Mouse (Mus musculus): Measurements from ENCODE around the gene Frs3. TPM values are rescaled to one million over a fixed set of nuclear protein-coding genes. Genes with fewer than 3 reads are reported as not detected.

The Frs3 gene
- total RNA-seq, 2 experiments from 2014 or later: 27.5 to 31.0 TPM

DNA sequence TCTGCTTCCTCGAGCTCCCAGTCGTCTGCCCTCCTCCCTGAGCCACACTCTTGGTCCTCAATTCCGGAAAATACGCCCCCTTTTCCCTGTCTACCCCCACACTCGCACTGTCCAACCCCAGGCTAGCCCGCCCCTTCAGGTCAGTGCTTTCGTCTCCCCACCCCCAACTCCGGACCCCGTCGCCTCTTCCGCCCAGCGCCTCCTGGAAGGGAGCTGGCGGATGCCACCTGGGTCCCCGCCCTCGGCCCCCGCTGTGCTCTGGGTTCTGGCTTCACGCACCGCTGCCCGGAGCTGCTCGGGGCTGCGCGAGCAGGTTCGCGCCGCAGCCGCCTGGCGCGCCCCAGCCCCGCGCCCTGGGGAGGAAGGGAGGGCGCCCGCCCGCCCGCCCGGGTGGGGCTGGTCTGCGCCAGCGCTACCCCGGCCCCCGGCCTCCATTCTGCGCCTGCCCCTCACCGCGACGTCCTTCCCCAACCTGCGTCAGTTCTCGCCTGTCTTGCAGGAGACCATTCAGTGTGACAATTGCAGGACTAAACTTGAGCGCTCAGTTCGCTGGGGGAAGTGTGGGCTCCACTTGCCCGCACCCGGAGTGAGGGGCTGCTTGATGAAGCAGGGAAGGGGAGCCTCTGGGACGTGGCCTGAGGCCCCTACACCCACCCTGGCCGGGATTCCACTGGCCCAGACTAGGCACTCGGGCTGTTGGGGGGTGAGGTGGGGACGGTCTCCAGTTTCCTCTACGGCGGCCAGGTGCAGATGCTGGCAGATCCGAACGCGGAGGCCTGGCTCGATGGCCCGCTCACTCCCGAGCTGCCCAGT lies 49.4 kb downstream of the Frs3 start:
- intact Hi-C loops (cut with DNase I): loop anchor here (5.0 kb wide), 1 partner anchor 364 kb away; no protein-coding TSS in a partner anchor
- DNase-seq (ENCODE audit: extremely low spot score in 1 of 2, low spot score in 2 of 2): no peak
- Histone ChIP-seq H3K27ac (peak overlapping the region; percentile 87), H3K4me3 (peak overlapping the region; percentile 76)
- TF ChIP-seq CTCF (IDR thresholded peaks at IDR 0.05): no peak; the same call in 1 of the 2 replicates

DNA sequence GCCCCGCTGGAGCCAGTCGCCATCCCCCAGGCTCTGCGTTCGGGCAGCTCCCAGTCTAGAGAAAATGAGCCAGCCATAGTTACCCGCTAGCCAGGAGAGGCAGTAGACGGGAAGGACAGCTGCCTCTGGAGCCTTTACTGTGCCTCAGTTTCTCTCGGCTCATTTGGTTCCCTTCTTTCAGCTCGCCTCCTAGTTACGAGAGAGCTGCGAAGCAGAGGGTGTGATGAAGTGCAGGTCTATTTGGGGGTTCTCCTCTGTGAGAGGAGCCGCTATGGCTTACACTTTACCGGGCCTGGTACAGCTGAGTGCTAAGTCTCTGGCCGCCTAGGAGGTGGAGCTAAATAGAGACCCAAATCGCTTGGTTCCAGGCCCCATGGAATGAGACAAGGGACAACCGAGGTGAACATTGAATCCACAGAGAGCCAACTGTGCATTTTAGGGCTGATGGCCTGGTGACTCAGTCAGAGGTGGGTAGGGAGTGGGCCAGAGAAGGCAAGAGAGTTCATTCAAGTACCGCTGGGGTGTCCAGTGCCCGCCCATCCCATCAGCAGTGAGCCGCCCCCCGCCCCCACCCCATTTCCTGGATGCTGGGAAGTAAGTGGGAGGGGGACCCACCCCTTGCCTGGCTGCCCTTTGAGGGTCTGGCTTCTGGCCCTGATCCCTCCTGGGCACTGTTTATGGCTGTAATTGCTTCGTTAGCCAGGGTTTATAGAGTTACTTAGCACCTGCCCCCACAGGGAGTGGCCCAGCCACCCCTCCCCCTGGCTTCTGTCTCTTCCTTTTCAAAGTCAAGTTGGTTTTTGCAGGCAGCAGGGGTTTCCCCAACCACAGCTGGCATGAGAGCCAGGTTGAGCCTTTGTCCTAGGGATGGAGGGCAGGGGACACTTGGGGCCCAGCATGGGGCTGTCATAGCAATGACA lies 50.3 kb downstream of the Frs3 start:
- intact Hi-C loops (cut with DNase I): loop anchor here (5.0 kb wide), 1 partner anchor 363 kb away; no protein-coding TSS in a partner anchor
- TF ChIP-seq CTCF (IDR thresholded peaks at IDR 0.05): no peak

DNA sequence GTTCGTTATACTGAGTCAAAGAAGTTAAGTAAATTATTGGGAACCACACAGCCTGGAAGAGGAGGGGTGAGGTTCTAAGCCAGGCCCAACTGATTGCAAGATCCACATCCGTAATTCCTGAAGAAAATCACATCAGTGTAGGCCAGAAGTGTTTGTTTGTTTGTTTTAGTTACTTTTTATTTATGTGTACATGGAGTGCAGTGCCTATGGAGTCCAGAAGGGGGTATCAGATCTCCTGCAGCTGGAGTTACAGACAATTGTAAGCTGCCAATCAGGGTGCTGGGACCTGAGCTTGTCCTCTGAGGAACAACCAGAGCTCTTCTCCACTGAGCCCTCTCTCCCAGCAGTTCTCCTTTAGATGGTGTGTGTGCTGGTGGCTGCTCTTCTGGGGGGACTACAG lies 51.4 kb downstream of the Frs3 start:
- DNase-seq (ENCODE audit: extremely low spot score in 1 of 2, low spot score in 2 of 2): no peak
- H3K4me3 ChIP-seq: no peak overlapping the region
- intact Hi-C loops (cut with DNase I): no loop called here
- peak; percentile 23 for TF ChIP-seq CTCF (IDR thresholded peaks at IDR 0.05)
- H3K27ac ChIP-seq: peak overlapping the region; percentile 36

More for the DNA sequence above, 50.3 kb downstream of the Frs3 start:
- DNase-seq (ENCODE audit: extremely low spot score in 1 of 2, low spot score in 2 of 2): no peak
- peak overlapping the region; percentile 76 for H3K4me3 ChIP-seq
- peak overlapping the region; percentile 87 for H3K27ac ChIP-seq

DNA sequence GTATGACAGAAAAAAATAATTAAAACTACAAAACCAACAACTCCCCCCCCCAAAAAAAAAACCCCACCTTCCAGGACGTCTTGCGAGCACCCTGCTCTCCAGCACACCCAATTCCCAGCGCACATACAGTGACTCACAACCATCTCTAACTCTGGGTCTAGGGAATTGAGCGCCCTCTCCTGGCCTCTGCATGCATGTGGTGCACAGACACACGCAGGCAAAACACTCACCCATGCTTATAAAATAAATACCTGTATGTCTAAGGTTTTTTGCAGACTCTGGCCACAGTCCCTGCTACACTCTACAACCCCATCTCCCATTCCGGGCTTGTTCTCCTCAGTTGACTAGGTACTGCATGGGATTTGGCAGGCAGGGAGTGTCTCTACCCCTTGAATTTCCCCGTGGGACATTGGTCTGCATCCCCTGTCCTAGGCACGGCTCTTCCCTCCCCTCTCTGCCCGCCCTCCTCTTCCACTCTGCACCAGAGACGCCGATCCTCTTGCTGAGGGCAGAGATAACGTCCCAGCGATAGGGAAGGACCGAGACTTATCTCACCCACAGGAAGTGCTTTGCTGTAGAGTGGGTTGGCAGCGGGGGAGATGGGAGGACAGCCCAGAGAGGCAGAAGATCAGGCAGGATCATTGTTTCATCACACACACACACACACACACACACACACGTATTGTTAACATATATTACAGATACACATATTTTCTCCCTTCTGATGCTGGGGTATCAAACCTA lies 54.3 kb downstream of the Frs3 start:
- Histone ChIP-seq H3K4me3 (no peak overlapping the region), H3K27ac (no peak overlapping the region)
- no peak for DNase-seq (ENCODE audit: extremely low spot score in 1 of 2, low spot score in 2 of 2)
- intact Hi-C loops (cut with DNase I): no loop called here
- peak; percentile 37 for TF ChIP-seq CTCF (IDR thresholded peaks at IDR 0.05)

DNA sequence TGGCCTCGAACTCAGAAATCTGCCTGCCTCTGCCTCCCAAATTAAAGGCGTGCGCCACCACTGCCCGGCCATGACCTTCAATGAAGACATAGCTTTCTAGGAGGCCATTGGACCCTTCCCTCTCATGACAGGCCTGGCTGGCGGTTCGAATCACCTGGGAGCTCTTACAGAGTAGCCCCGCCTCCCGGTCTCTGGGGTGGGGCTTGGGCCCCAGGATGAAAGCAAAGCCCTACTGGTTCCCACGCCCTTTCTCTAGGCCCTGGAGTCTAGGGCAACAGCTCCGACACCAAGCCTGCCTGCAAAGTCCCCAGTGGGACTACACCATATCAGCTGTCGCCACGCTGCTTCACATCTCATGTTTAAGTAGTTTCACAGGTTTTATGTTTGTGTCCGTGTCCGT lies 55.3 kb downstream of the Frs3 start:
- TF ChIP-seq CTCF (IDR thresholded peaks at IDR 0.05): no peak
- Histone ChIP-seq H3K4me3 (no peak overlapping the region), H3K27ac (no peak overlapping the region)
- no peak for DNase-seq (ENCODE audit: extremely low spot score in 1 of 2, low spot score in 2 of 2)
- intact Hi-C loops (cut with DNase I): no loop called here

DNA sequence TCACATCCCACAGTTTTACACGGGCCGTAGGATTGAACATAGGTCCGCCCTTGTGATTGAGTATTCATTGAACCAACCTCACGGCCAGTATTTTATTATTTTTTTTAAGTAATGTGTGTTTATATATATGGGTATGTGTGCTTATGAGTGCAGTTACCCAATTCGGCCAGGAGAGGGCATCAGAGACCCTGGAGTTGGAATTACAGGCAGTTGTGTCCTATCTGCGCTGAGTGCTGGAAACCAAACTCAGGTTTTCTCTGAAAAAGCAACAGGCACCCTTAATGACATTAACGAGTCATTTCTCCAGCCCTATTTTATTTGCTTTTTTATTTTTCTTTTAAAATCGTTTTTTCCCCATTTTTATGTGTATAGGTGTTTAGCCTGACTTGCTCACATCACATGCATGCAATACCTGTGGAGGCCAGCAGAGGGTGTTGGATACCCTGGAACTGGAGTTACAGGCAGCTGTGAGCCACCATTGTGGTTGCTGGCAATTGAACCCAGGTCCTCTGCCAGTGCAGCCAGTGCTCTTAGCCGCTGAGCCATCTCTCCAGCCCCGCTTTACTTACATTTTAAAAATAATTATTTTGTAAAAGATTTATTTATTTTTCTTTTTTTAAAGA lies 56.0 kb downstream of the Frs3 start:
- Histone ChIP-seq H3K27ac (no peak overlapping the region), H3K4me3 (no peak overlapping the region)
- peak; percentile 38 for TF ChIP-seq CTCF (IDR thresholded peaks at IDR 0.05)
- intact Hi-C loops (cut with DNase I): no loop called here
- DNase-seq (ENCODE audit: extremely low spot score in 1 of 2, low spot score in 2 of 2): no peak

DNA sequence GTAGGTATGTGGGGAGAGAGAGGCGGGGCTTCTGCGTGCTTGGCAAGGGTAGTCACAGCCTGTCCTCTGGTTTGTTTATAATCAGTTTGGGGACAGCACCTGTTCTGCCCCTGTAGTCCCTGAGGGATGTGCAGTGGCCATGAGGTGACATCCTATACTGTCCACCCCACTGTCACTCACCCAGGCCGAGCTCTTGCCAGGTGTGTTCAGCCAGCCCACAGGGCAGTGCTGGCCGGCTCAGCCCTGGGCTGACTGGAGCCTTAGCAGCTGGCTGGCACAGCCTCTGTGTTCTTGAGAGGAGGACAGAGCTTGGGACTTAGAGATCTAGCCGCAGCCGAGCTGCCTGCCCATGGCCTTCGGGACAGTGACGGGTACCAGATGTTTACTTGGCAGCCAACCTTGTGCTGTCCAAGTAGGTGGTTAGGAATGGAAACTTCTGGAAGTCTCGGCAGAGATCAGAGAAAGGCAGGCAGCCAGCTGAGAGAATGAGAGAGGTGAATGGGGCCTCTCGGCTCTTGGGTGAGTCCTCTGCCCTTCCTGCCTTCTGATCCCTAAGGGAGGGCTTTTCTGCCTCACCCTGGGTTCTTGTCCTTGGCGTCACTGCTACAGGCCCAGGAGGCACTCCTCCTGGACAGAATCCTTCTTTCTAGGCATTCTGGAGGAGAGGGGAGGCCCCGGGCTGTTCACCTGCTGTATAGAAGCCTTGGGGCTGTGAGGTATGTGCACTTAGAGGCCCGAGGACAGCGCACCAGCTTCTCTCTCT lies 60.1 kb downstream of the Frs3 start:
- Histone ChIP-seq H3K27ac (peak overlapping the region; percentile 19; the same call in 1 of the 2 replicates), H3K4me3 (no peak overlapping the region)
- no peak for DNase-seq (ENCODE audit: extremely low spot score in 1 of 2, low spot score in 2 of 2)
- TF ChIP-seq CTCF (IDR thresholded peaks at IDR 0.05): no peak
- intact Hi-C loops (cut with DNase I): no loop called here

DNA sequence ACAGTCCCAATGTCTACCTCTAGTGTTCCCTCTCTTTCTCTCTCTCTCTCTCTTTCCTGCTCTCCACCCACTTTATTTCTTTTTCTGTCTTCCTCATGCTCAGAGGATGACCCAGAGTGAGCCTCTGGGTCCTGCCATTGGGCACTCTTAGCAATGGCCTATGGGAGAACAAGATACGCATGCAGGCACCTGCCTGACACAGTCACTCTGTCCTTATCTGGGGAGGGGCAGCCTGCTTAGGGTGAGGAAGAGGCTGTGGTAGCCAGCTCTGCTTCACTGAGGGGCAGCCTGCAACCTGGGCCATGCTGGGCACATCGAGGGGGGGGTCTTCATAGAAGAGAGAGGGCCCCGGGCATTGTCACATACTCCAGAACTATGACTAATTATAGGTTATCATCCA lies 60.8 kb downstream of the Frs3 start:
- TF ChIP-seq CTCF (IDR thresholded peaks at IDR 0.05): no peak
- DNase-seq (ENCODE audit: extremely low spot score in 1 of 2, low spot score in 2 of 2): no peak
- intact Hi-C loops (cut with DNase I): no loop called here
- H3K27ac ChIP-seq: no peak overlapping the region
- no peak overlapping the region for H3K4me3 ChIP-seq

DNA sequence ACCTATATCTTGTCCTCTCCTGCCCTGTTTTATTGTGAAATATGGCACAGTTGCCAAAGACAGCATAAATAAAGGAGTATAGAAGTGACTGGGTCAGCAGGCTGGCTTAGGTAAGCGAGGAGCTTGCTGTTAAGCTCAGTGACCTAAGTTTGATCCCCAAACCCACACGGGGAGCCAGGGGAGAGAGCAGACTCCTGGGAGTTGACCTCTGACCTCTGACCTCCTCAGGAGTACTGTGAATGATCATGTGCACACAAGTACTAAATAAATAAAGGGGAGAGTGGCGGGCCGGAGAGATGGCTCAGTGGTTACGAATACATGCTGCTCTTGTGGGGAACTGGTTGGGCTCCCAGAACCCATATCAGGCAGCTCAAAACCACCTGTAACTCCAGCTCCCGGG lies 61.3 kb downstream of the Frs3 start:
- no peak for TF ChIP-seq CTCF (IDR thresholded peaks at IDR 0.05)
- DNase-seq (ENCODE audit: extremely low spot score in 1 of 2, low spot score in 2 of 2): no peak
- no peak overlapping the region for H3K4me3 ChIP-seq
- intact Hi-C loops (cut with DNase I): no loop called here
- H3K27ac ChIP-seq: no peak overlapping the region

DNA sequence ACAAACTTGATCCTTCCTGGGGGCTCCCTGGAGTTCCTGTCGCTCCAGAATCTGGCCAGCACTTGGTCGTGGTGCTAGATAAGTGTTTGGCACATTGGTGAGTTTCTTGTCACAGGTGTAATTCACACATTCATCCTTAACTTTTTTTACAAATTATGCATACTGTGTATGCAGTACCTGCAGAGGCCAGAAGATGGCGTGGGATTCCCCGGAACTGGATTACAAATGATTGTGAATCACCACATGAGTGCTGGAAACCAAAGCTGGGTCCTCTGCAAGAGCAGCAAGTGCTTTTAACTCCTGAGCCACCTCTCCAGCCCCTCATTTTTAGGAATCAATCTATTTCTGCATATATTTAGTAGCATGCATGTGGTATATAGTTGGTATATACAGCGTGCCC lies 63.0 kb downstream of the Frs3 start:
- peak; percentile 11; the same call in 1 of the 2 replicates for TF ChIP-seq CTCF (IDR thresholded peaks at IDR 0.05)
- intact Hi-C loops (cut with DNase I): no loop called here
- no peak overlapping the region for H3K27ac ChIP-seq
- H3K4me3 ChIP-seq: no peak overlapping the region
- DNase-seq (ENCODE audit: extremely low spot score in 1 of 2, low spot score in 2 of 2): no peak
